Mouse (Mus musculus) mesoderm, embryonic 11.5 days (tissue): Measurements from ENCODE around the gene Rnf10.
"Not testable (repeated sequence)": the region's sequence is repeated elsewhere in the genome, so short reads cannot be mapped to it uniquely, and the experiment has no call there.

Experiments used
- DNase-seq: peaks from one replicate; pipeline ENCODE4 v3.0.0-alpha.2; 2012; ENCODE audit warnings: low read depth, low spot score

Gene Rnf10

GRCm38 (mm10) chr5:115272812-115273548, at the start of gene Rnf10:
Rnf10 (minus strand) TSS chr5:115272898.
- DNase-seq = peak; percentile 98

DNA sequence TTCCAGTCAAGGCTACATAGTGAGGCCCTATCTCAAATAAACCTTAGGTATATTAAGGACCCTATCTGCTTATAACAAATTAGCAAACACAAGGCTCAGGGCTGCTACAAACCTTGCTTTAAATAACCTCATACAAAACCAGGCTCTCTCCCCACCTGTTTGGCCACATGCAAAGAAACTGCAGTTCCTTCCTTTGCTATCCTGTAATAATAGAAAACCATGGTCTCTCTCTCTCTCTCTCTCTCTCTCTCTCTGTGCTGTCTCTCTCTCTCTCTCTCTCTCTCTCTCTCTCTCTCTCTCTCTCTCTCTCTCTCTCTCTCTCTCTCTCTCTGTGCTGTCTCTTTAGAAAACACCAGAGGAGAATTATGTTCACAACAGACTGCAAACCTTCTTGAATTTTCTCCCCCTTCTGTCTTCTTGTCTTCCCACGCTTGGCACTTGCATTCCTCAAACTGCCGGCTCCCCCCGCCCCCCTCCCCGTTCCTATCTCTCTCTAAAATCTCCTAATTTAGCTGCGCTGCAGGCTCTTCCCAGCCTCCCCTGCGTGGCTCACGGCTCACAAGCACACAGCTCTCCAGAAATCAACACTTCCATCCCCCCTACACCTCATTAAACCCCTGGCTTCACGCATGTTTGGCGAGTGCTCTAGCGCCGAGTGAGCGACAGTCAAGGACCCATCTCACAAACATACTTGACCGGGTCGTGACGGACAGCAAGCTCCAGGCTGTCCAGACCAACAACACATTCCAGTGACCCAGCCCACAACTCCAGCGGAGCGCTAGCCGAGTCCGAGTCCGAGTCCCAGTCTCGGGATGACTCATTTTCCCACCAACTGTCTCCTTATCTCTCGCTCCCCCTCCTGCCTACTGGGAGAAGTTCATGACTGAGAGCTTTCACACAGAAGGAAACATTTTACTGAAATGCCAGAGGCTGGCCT, 46.6 kb upstream of the Rnf10 start:
- DNase-seq = peak; percentile 82

DNA sequence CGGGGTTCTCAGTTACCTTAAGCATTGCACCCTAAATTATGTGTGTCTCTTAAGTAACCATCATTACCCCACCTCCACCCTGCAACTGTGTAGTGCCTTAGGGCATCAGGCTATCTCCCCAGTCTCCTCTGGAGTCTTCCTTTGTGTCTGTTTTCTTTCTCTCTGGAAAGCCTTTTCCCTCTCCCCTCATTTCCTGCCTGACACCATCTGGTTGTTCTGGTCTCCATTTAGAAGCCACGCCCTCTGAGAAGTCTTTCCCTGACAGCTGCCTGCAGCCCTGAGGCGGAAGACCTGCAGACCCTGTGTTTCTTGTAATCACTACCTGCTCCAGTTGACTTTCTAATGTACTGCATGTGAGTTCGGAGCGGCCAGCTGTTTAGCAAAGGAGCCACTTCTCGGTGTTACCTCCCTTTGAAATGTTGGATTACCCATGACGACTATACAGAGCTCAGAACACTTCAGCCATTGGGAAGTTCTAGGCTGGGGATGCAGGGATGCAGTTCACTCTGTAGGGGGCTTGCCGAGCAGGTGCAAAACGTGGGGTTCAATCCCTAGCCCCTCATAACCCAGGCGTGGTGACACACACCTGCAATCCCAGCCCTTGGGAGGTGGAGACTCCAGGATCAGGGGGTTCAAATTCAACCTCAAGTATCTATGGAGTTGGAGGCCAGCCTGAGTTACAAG, 45.1 kb upstream of the Rnf10 start:
- peak; percentile 75 for DNase-seq

- no peak for DNase-seq
These were observed 44.4 kb upstream of the Rnf10 start for GRCm38 (mm10) chr5:115316968-115317644.

GRCm38 (mm10) chr5:115313668-115313943, 40.9 kb upstream of the Rnf10 start:
- DNase-seq = no peak

DNA sequence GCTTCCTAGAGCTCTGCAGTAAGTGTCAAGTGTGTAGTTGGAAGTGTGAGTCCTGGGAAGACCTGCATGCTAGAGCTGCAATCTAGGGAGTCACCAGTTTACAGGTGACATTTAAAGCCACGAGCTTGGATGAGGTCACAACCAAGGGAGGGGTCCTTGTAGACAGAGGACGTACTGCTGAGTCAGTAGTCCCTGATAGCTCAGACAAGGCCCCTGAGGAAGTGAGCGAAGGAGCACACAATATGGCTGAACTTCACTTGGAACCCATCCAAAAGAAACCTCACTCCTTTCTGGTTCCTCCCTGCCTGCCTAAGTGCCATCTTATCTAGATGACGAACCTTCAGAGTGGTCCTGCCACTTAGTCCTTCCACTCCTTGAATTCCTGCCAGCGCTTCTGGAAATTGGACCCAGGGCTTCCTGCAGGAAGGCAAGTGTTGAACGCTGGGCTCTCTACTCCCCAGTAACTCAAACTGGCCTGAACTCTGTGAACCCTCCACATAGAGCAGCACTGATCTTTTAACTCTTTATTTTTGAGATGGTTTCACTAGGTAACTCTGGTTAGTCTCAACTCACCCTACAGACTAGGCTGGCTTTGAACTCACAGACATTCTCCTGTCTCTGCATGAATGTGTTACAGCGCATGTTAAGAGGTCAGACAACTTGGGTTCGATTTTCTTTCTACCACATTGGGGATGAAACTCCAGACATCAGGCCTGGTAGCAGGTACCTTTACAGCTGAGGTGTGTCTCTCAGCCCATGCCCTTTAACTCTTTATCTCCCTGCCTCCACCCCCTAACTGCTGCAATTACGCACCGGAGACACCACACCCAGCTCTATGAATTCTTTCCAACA, 40.3 kb upstream of the Rnf10 start:
- no peak for DNase-seq

GRCm38 (mm10) chr5:115312354-115312753, 39.7 kb upstream of the Rnf10 start:
- no peak for DNase-seq

DNA sequence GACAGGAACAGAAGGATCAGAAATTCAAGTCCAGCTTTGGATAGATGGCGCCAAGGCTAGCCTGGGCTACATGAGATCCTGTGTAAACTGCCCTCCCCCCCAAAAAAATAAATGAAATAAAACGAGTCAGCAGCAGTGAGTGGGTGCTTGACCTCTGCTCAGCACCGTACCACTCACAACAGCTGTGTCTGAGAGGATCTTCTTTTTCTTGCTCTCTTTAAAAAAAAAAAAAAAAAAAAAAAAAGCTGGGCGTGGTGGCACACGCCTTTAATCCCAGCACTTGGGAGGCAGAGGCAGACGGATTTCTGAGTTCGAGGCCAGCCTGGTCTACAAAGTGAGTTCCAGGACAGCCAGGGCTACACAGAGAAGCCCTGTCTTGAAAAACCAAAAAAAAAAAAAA, 29.5 kb upstream of the Rnf10 start:
- DNase-seq = not testable (repeated sequence)

GRCm38 (mm10) chr5:115301615-115302014, 28.9 kb upstream of the Rnf10 start:
- no peak for DNase-seq

DNA sequence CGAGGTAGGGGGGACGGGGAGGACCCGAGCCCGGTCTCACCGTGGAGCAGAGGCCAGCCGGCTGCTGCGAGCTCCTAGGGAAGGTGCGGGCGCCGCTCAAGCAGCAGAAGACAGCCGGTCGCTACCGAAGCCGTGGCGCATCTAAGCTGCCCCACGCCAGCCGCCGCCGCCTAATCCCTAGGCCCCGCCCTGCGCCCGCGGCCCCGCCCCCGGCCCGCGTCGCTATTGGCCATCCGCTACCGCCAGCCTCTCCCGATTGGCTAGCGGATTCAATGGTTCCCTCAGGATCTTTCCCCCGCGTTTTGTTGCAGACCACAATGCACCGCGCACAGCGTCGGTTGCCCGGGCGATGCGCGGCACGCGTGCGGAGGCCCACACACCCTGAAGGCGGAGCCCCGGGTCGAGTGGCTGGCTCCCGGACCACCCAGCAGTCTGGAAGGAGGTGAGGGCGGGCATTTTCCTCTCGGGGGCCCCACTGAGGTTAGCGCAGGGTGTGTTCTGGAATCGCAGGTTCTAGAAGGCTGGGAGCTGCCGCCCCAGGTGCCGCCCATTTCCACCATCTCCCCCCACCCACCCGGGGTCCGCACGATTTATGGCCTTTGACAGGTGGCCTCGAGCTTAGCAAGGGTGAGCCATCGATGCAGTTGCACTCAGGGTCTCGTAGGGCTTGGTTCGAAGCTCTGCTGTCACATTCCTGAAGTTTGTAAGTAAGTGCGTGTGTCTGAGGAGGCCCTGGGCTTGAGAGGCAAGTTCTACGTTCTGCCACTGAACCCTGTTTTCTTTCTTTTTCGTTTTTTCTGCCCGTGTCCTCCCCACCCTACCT, 28.3 kb upstream of the Rnf10 start, which contains the start of gene Dynll1:
TSS of gene Dynll1 (minus strand) at position 208 of the 823 bp plus-strand sequence.
- peak; percentile 100 for DNase-seq

DNA sequence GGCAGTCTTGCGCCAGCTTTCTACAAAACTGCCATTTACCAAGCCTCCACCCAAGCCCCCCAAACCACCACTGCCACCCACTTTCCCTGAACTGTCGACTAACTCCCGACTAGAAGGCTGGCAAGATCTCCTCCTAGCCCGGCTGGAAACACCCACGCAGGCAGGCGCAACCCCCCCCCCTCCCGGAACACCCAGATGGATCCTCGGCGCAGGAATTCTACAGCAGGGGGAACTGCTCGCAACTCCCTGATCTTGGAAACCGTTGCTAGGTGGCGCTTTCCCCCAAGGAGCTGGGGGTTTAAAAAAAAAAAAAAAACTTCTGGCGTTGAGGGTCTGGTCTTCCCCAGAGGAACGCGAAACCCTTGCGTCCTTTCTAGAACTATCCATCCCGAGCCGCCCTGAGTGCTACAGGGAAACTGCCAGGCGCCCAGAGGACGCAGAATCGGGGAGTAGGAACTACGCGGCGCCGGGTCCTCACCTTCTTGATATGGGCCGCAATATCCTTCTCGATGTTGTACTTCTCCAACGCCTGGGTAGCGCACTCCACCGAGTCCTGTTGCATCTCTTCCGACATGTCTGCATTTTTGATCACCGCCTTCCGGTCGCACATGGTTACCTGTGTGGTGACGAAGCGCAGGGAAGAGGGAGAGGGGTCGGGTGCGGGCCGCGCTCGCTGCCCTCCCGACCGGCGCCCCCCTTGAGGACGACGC, 27.5 kb upstream of the Rnf10 start:
- peak; percentile 81 for DNase-seq

DNA sequence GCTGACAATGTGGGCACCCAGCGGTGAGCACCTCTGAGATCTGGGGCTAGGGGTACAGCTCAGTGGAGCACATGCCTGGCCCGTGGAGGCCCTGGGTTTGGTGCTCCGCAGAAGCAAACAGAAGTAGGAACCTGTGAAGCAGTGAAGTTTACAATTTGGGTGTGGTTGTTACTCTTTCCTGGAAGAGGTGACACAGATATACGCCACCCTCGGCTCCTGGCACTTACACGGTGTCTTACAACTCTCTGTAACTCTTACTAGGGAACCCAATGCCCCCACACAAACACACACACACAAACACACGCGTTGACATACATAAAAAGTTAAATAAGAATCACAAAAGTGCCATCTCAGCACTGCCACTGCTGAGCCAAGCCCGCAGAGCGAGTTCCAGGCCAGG, 23.6 kb upstream of the Rnf10 start:
- DNase-seq = no peak

- DNase-seq = no peak
These were observed 21.5 kb upstream of the Rnf10 start for GRCm38 (mm10) chr5:115294173-115294572.

- DNase-seq = no peak
These were observed 12.0 kb upstream of the Rnf10 start for GRCm38 (mm10) chr5:115284735-115285134.

- DNase-seq = no peak
These were observed 7.5 kb upstream of the Rnf10 start for GRCm38 (mm10) chr5:115280050-115280687.

GRCm38 (mm10) chr5:115279226-115280049, 6.7 kb upstream of the Rnf10 start, which contains the start of gene Coq5:
Coq5 (plus strand) TSS chr5:115279666.
- peak; percentile 71 for DNase-seq

DNA sequence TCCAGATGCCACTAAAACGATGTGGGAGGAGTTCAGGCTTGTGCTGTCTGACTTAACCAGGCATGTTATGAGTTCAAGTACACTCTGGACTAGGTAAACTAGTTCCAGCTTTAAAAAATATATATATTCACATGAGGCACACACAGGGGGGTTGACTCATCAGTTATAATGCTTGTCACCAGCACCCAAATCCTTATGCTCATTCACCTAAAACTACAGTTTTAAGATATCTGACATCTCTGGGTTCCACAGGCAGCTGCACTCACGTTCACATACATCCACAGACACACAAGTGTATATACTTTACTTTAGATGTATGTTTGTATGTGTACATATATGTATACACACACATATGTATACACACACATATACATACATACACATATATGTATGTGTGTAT, 6.1 kb upstream of the Rnf10 start:
- DNase-seq = no peak

DNA sequence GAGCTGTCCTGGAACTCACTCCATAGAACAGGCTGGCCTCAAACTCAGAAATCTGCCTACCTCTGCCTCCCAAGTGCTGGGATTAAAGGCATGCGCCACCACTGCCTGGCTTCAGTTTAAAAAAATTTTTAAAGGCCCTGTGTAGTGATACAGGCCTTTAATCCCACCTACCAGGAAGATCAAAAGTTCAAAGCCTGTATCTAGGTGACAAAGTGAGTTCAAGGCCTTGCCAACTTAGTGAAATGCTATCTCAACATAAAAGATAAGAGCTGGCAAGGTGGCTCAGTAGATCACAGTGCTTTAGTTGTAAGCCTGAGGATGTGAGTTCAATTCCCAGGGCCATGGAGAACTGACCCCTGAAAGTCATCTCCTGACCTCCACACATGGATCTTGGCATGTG, 5.4 kb upstream of the Rnf10 start:
- no peak for DNase-seq
